Mouse (Mus musculus) stomach, embryonic 15.5 days (tissue): ENCODE data around the gene Nppc. TPM values are rescaled to one million over a fixed set of nuclear protein-coding genes. Genes with fewer than 3 reads are reported as not detected.
A peak's percentile ranks its signal among the peaks of the same experiment; 100 is the strongest.

Experiments used
- ATAC-seq: fragments of 200-750 bp; cut with Nextera tagmentation; 2 replicates; pipeline ENCODE4 v1.8.0; 2017; ENCODE audit warnings: low read depth, moderate number of reproducible peaks, moderate TSS enrichment; ENCODE audit not compliant: insufficient read depth, low FRiP score
- H3K27ac ChIP-seq: fragments of 300-500 bp; sonication (generic); 2 replicates; pipeline ENCODE4 v1.5.1; 2015; ENCODE audit warnings: mild to moderate bottlenecking, inconsistent platforms
- H3K27me3 ChIP-seq: fragments of 300-500 bp; sonication (generic); replicated peaks from 2 replicates; pipeline ENCODE4 v1.6.1; 2015; ENCODE audit warnings: inconsistent platforms
- H3K36me3 ChIP-seq: fragments of 300-500 bp; sonication (generic); 2 replicates; pipeline ENCODE4 v1.6.1; 2015; ENCODE audit warnings: inconsistent platforms
- H3K4me1 ChIP-seq: fragments of 300-500 bp; sonication (generic); 2 replicates; pipeline ENCODE4 v1.6.1; 2015; ENCODE audit warnings: inconsistent platforms
- H3K4me2 ChIP-seq: fragments of 300-500 bp; sonication (generic); 2 replicates; pipeline ENCODE4 v1.6.1; 2015; ENCODE audit warnings: mild to moderate bottlenecking, inconsistent platforms
- H3K4me3 ChIP-seq: fragments of 300-500 bp; sonication (generic); replicated peaks from 2 replicates; pipeline ENCODE4 v1.5.1; 2015; ENCODE audit warnings: inconsistent platforms
- H3K9ac ChIP-seq: fragments of 300-500 bp; sonication (generic); 2 replicates; pipeline ENCODE4 v1.6.1; 2015; ENCODE audit warnings: inconsistent platforms
- H3K9me3 ChIP-seq: fragments of 300-500 bp; sonication (generic); 2 replicates; pipeline ENCODE4 v1.6.1; 2016; ENCODE audit warnings: inconsistent platforms
- WGBS: fragments of 180-500 bp; shearing (Covaris S2); methylation state at CpG from one replicate; pipeline ENCODE4 v1.1.7; 2015; 5-methylcytosine and 5-hydroxymethylcytosine counted together
- polyA plus RNA-seq: library from polyadenylated mRNA; unstranded; fragments of >200 nt; fragmentation: Nextera tagmentation; extraction: Ambion mirVana; gene quantifications from 2 replicates; pipeline ENCODE4 v1.2.1, GENCODE M21; 2015

The Nppc gene
- polyA plus RNA-seq, 1 experiment from 2014 or later = 2.5 TPM

DNA sequence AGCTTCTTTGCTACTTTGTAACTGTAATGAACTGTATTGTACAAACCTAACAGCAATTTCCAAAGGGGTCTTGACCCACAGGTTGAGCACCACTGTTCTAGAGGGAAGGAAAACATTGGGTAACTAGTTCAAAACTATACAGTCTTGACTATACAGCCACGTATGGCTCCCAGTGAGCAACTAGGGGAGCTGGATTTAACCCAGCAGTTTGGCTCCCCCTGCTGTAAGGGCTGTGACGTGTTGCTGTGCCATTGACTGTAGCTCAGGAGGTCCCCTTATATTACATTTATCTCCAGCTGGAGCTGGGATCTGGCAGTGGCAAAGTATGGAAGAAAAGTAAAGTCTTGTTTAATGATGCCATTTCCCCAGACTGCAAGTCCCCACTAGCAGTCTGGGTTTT is 28.4 kb upstream of the Nppc start:
- H3K9ac ChIP-seq = no peak overlapping the region
- no peaks in the 10 kb centered on the region for H3K27me3 ChIP-seq
- no peak for ATAC-seq
- no peaks in the 10 kb centered on the region for H3K36me3 ChIP-seq
- no peak overlapping the region for H3K4me3 ChIP-seq
- WGBS = 37% methylated on average over 2 of the region's 2 CpGs
- H3K27ac ChIP-seq = no peak overlapping the region
- 0 out of 2 replicates have a peak, but pooled peaks cover 3% of the 10 kb centered on the region for H3K4me1 ChIP-seq
- H3K4me2 ChIP-seq = no peak overlapping the region
- H3K9me3 ChIP-seq = no peaks in the 10 kb centered on the region

DNA sequence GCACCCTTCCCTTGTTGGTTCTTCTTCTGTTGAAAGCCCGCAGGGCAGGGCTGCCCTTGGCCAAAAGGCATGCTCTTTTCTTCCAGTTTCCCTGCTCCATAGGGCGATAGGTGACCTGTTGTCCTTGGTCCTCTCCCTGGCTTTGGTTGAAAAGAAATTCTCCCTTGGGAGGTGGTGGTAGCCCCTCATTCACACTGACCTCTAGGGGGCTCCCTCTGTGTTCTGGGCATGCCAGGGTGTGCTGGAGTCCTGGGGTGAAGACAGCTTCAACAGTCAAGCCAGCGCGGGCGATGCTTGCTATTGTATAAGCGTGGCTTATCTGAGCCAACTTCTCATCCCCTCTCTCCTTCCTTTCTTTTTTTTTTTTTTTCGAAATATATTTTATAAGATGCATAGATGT is 26.6 kb upstream of the Nppc start:
- H3K9ac ChIP-seq = no peak overlapping the region
- no peaks in the 10 kb centered on the region for H3K27me3 ChIP-seq
- no peaks in the 10 kb centered on the region for H3K9me3 ChIP-seq
- no peak overlapping the region for H3K4me2 ChIP-seq
- H3K27ac ChIP-seq = no peak overlapping the region
- no peaks in the 10 kb centered on the region for H3K36me3 ChIP-seq
- H3K4me3 ChIP-seq = no peak overlapping the region
- no peaks in the 10 kb centered on the region for H3K4me1 ChIP-seq
- WGBS = 42% methylated on average over 7 of the region's 7 CpGs
- no peak for ATAC-seq

DNA sequence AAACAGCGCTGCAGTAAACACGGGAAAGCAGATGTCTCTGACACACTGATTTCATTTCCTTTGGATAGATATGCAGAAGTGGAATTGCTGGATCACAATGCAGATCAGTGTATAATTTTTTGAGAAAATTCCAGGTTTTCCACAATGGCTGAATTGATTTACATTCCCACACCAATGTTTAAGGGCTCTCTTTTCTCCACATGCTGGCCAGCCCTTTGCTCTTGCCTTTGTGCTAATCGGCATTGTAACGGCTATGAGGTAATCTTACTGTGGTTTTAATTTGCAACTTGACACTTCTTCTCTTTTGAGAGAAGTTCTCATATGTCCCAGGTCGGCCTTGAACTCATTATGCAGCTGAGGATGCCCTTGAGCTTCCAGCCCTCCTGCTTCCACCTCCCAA is 20.7 kb upstream of the Nppc start:
- WGBS = 72% methylated on average over 5 of the region's 5 CpGs
- H3K27me3 ChIP-seq = no peaks in the 10 kb centered on the region
- no peak overlapping the region for H3K4me3 ChIP-seq
- H3K36me3 ChIP-seq = no peaks in the 10 kb centered on the region
- no peak overlapping the region for H3K4me2 ChIP-seq
- no peaks in the 10 kb centered on the region for H3K4me1 ChIP-seq
- no peak overlapping the region for H3K9ac ChIP-seq
- no peaks in the 10 kb centered on the region for H3K9me3 ChIP-seq
- no peak for ATAC-seq
- H3K27ac ChIP-seq = no peak overlapping the region

DNA sequence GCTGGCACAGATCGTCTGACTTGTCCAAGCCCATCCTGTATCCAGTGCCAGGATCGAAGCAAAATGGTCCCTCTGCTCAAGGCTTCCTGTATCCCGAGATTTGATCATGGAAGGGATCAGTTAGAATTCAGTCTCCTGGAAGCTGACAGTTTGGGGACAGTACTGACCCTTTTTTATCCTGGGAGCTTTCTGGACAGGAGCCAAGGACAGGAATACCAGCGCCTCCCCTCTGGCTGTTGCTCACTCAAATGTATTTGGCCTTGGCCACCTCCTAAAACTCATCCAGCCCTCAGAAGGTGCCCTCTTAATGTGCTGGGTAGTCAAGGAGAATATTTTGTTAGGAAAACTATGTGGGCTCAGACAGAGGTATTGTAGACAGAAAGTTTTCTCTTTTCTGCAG is 16.9 kb upstream of the Nppc start:
- H3K4me2 ChIP-seq = no peak overlapping the region
- no peaks in the 10 kb centered on the region for H3K4me1 ChIP-seq
- H3K9me3 ChIP-seq = no peaks in the 10 kb centered on the region
- H3K4me3 ChIP-seq = no peak overlapping the region
- H3K27me3 ChIP-seq = no peaks in the 10 kb centered on the region
- H3K27ac ChIP-seq = no peak overlapping the region
- no peak for ATAC-seq
- H3K36me3 ChIP-seq = no peaks in the 10 kb centered on the region
- WGBS = 83% methylated on average over 4 of the region's 4 CpGs
- H3K9ac ChIP-seq = no peak overlapping the region

DNA sequence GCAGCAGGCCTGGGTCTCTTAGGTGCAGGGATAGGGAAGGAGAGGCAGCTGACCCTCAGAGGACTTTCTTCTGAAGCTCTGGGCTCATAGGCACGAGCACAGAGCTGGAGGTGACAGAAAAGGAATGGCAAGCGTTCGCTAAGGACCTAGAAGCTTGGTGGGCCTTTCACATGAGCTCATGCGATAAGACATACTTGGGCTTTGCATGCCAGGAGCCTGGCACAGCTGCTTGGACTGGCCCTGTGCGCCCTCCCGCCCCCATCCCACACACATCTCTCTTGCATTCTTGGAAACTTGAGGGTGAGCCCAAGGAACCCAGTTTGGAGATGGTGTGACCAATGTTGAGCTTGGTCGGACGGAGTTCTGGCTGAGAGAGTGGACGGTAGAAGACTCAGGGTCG is 8.3 kb upstream of the Nppc start:
- Histone ChIP-seq H3K27ac (no peak overlapping the region), H3K36me3 (no peaks in the 10 kb centered on the region), H3K27me3 (no peaks in the 10 kb centered on the region), H3K4me2 (no peak overlapping the region), H3K4me1 (peaks cover 12% of the 10 kb centered on the region), H3K4me3 (no peak overlapping the region), H3K9ac (no peak overlapping the region), H3K9me3 (no peaks in the 10 kb centered on the region)
- WGBS = 79% methylated on average over 10 of the region's 10 CpGs
- no peak for ATAC-seq

DNA sequence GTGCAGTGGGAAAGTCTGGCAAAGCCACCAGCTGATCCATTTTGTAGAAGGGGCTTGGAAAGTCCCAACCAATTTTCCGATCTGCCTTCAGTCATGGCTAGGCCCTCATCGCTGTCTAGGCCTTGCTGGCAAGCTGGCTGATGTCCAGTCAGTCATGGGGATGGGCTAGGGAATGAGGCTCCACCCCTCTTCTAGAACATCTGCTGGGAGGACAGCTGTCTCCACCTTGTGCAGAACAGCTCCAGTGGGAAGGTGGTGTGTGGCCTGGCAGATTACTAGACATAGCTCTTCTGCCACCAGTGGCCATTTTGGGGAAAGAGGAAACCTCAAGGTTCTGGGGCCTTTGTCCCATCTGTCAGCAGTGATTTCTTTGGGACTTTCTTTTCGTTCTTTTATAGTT is 7.3 kb upstream of the Nppc start:
- Histone ChIP-seq H3K4me3 (no peak overlapping the region), H3K36me3 (no peaks in the 10 kb centered on the region), H3K4me1 (peaks cover 12% of the 10 kb centered on the region), H3K27ac (no peak overlapping the region), H3K27me3 (no peaks in the 10 kb centered on the region), H3K9me3 (no peaks in the 10 kb centered on the region), H3K4me2 (no peak overlapping the region), H3K9ac (no peak overlapping the region)
- ATAC-seq = no peak
- WGBS = 69% methylated on average over 3 of the region's 3 CpGs

DNA sequence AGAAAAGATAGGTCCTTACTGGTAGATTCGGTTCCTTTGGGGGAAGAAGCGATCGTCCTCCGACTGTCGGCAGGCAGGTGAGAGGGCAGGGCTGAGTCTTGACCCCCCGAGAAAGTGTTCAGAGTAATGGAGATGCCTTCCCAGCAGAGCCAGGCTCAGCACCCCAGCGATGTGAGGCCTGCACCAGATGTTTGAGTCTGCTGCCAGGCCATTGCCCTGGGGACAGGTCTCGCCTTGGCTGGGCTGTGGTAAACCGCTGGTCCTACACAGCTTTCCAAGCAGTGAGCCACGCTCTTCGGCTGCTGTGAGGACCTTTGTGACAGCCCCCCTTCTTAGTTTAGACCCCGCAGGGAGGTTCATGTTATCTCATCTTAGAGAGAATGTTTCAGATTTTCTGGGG is 4.8 kb upstream of the Nppc start:
- no peak overlapping the region for H3K4me2 ChIP-seq
- no peak for ATAC-seq
- H3K4me1 ChIP-seq = peaks cover 13% of the 10 kb centered on the region
- no peaks in the 10 kb centered on the region for H3K36me3 ChIP-seq
- no peak overlapping the region for H3K27ac ChIP-seq
- no peaks in the 10 kb centered on the region for H3K9me3 ChIP-seq
- no peak overlapping the region for H3K4me3 ChIP-seq
- H3K9ac ChIP-seq = no peak overlapping the region
- H3K27me3 ChIP-seq = peaks cover 14% of the 10 kb centered on the region
- 82% methylated on average over 12 of the region's 12 CpGs for WGBS

DNA sequence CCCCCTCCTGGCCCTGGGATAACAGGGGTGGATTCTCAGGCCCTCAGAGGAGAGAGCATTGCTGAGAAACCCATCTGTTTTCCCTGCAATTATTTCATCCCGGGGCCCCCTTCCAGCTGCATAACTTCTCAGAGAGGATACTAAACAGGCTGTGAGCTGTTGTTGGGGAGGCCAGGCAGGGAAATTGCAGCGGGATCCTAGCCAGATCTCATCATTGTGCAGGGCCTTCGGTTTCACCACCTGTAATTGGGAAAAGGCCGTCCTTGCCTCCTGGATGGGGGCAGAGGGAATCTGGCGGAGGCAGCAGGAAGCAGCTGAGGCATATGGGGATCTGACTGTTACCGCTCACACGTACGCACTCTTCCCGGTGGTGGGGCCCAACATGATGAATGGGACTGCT is 4.0 kb upstream of the Nppc start:
- WGBS = 50% methylated on average over 9 of the region's 9 CpGs

DNA sequence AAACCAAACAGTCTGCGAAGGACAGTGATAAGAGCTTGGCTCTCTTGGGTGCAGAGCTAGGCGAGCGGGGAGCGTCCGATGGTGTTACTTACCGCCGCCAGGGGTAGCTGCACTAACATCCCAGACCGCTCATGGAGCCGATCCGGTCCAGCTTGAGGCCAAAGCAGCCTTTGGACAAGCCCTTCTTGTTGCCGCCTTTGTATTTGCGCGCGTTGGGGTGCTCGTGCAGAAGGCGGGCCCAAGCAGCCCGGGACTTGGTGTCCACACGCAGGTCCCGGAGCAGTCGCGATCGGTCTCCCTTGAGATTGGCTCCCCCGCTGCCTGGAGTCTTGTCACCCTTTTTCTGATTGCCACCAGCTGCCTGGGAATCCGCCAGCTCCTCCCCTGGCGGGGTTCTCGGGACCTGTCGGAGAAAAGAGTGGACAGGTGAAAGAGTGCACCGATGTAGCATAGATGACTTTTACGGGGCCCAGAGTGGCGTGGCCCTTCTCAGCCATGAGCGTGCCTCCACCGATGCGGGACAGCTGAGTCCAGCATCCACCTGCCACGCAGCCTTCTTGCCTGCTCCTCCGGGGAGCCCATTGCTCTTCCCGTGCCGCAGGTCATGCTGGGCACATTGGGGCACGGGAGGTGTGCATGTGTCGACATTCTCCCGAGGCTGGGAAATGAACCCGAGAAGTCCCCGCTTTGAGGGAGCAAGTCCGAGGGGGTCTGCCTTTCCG is 658 bp downstream of the Nppc start:
- H3K27ac ChIP-seq = no peak overlapping the region
- H3K9me3 ChIP-seq = no peaks in the 10 kb centered on the region
- peak overlapping the region; percentile 99 for H3K4me2 ChIP-seq
- H3K4me3 ChIP-seq = peak overlapping the region; percentile 52
- WGBS = under 1% methylated on average over 44 of the region's 44 CpGs
- peaks cover 14% of the 10 kb centered on the region for H3K4me1 ChIP-seq
- peak overlapping the region; percentile 5; the same call in 1 of the 2 replicates for H3K9ac ChIP-seq
- ATAC-seq = peak; percentile 4; the same call in 1 of the 2 replicates
- H3K36me3 ChIP-seq = no peaks in the 10 kb centered on the region
- peaks cover 37% of the 10 kb centered on the region for H3K27me3 ChIP-seq

More for the DNA sequence above, 4.0 kb upstream of the Nppc start:
- Histone ChIP-seq H3K27ac (no peak overlapping the region), H3K4me1 (peaks cover 19% of the 10 kb centered on the region), H3K9ac (no peak overlapping the region), H3K4me3 (no peak overlapping the region), H3K4me2 (no peak overlapping the region), H3K27me3 (peaks cover 20% of the 10 kb centered on the region), H3K36me3 (no peaks in the 10 kb centered on the region), H3K9me3 (no peaks in the 10 kb centered on the region)
- no peak for ATAC-seq

DNA sequence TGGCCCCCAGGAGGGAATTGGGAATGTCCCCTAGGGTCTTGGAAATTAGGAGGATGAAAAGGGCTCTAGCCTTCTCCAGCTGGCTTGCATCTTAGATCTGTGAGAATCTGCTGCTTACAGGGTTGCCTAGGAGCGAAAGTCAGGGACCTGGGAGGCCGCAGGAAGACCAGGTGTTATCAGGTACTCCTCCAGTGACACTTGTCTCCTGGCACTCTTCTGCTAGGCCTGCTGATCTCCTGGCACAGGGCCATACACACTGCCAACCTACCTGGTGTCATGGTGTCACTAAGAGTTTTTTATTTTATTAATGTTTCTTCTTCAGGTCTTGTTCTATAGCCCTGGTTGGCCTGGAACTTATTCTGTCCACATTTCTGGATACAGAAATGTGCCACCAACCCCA is 5.3 kb downstream of the Nppc start:
- Histone ChIP-seq H3K4me2 (no peak overlapping the region), H3K9me3 (no peaks in the 10 kb centered on the region), H3K27ac (no peak overlapping the region), H3K4me3 (no peak overlapping the region), H3K9ac (no peak overlapping the region), H3K36me3 (no peaks in the 10 kb centered on the region), H3K4me1 (peaks cover 5% of the 10 kb centered on the region), H3K27me3 (peaks cover 23% of the 10 kb centered on the region)
- ATAC-seq = no peak
- WGBS = 73% methylated on average over 2 of the region's 2 CpGs

DNA sequence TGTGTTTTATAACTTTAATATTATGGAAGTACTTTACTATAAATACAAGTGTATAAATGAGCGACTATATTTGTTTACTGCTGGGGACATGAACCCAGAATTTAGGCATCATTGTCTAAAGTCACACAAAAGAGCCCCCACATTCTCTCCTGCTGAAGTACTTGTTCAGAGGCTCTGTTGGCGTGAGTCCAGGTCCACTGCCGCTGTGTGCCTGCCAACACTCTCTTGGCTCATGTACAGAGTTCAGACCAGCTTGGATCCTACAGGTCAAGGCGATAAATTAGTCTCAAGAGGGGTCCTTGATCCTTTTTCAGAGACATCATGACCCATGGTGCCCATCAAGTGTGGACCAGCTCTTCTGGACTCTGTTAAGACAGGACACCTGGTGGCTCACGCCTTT is 13.3 kb downstream of the Nppc start:
- ATAC-seq = no peak
- H3K9ac ChIP-seq = no peak overlapping the region
- H3K9me3 ChIP-seq = no peaks in the 10 kb centered on the region
- H3K4me2 ChIP-seq = no peak overlapping the region
- H3K4me3 ChIP-seq = no peak overlapping the region
- H3K36me3 ChIP-seq = no peaks in the 10 kb centered on the region
- H3K4me1 ChIP-seq = no peaks in the 10 kb centered on the region
- 67% methylated on average over 5 of the region's 5 CpGs for WGBS
- no peaks in the 10 kb centered on the region for H3K27me3 ChIP-seq
- no peak overlapping the region for H3K27ac ChIP-seq

DNA sequence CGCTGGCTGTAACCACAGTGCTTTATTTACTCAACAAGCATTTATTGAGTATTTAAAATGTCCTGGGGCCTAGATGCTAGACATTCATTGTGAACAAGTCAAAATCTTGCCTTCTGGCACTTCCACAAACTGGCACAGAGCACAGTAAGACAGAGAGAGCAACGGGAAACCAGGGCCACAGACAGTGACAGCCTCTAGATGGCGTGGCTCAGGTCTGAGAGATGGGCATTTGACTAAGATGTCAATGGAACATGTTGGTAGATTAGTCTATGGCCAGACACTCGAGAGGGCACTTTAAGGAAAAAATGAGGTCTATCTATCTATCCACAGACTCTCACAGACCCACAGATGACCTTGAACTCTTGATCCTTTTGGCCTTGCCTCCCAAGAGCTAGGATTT is 17.7 kb downstream of the Nppc start:
- no peak for ATAC-seq
- H3K4me2 ChIP-seq = no peak overlapping the region
- no peaks in the 10 kb centered on the region for H3K27me3 ChIP-seq
- H3K4me1 ChIP-seq = no peaks in the 10 kb centered on the region
- H3K27ac ChIP-seq = no peak overlapping the region
- no peak overlapping the region for H3K4me3 ChIP-seq
- H3K9ac ChIP-seq = no peak overlapping the region
- 52% methylated on average over 4 of the region's 4 CpGs for WGBS
- H3K9me3 ChIP-seq = no peaks in the 10 kb centered on the region
- H3K36me3 ChIP-seq = no peaks in the 10 kb centered on the region

DNA sequence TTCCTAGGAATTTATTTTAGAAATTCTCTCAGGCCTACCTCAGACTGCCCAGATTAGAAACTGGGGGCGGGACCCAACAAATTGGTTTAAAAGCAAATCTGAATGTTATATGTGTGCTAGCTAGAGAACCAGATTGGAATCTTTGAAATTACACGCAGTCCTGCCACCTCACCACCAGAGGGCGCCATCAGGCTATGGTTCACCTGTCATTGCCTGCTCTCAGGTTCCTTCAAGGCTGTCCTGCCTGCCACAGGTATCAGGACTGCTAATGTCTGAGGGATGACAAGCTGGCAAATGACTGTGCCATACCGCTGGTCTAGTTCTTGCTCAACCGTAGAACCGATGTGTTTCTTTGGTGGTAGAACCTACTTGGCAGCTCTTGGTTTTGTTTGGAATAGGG is 20.1 kb downstream of the Nppc start:
- no peaks in the 10 kb centered on the region for H3K27me3 ChIP-seq
- no peaks in the 10 kb centered on the region for H3K9me3 ChIP-seq
- H3K4me2 ChIP-seq = no peak overlapping the region
- ATAC-seq = no peak
- no peak overlapping the region for H3K9ac ChIP-seq
- no peak overlapping the region for H3K27ac ChIP-seq
- 15% methylated on average over 6 of the region's 6 CpGs for WGBS
- no peaks in the 10 kb centered on the region for H3K36me3 ChIP-seq
- H3K4me3 ChIP-seq = no peak overlapping the region
- no peaks in the 10 kb centered on the region for H3K4me1 ChIP-seq
